Mouse (Mus musculus) limb, embryonic 12.5 days (tissue): ENCODE data around the gene Adamts3. TPM values are rescaled to one million over a fixed set of nuclear protein-coding genes. Genes with fewer than 3 reads are reported as not detected.

Experiments used
- ATAC-seq: fragments of 200-750 bp; cut with Nextera tagmentation; 2 replicates; pipeline ENCODE4 v1.8.0; 2017; ENCODE audit warnings: low read depth, moderate TSS enrichment; ENCODE audit not compliant: insufficient number of reproducible peaks, insufficient read depth, low FRiP score, low TSS enrichment
- H3K27ac ChIP-seq: fragments of 300-500 bp; sonication (generic); 2 replicates; pipeline ENCODE4 v1.5.1; 2016; ENCODE audit warnings: mild to moderate bottlenecking, moderate library complexity
- H3K27me3 ChIP-seq: fragments of 300-500 bp; sonication (generic); 2 replicates; pipeline ENCODE4 v1.6.1; 2016; ENCODE audit warnings: mild to moderate bottlenecking, moderate library complexity
- H3K36me3 ChIP-seq: fragments of 300-500 bp; sonication (generic); 2 replicates; pipeline ENCODE4 v1.6.1; 2016; ENCODE audit warnings: mild to moderate bottlenecking, moderate library complexity
- H3K4me1 ChIP-seq: fragments of 300-500 bp; sonication (generic); replicated peaks from 2 replicates; pipeline ENCODE4 v1.6.1; 2016
- H3K4me2 ChIP-seq: fragments of 300-500 bp; sonication (generic); 2 replicates; pipeline ENCODE4 v1.6.1; 2016; ENCODE audit warnings: mild to moderate bottlenecking, moderate library complexity
- H3K4me3 ChIP-seq: fragments of 300-500 bp; sonication (generic); replicated peaks from 2 replicates; pipeline ENCODE4 v1.5.1; 2016; ENCODE audit warnings: mild to moderate bottlenecking
- H3K9ac ChIP-seq: fragments of 300-500 bp; sonication (generic); replicated peaks from 2 replicates; pipeline ENCODE4 v1.6.1; 2016; ENCODE audit warnings: mild to moderate bottlenecking, moderate library complexity
- H3K9me3 ChIP-seq: fragments of 300-500 bp; sonication (generic); 2 replicates; pipeline ENCODE4 v1.6.1; 2016; ENCODE audit warnings: mild to moderate bottlenecking, moderate library complexity
- WGBS: fragments of 180-500 bp; shearing (Covaris S2); methylation state at CpG from one replicate; pipeline ENCODE4 v1.1.7; 2016; 5-methylcytosine and 5-hydroxymethylcytosine counted together
- polyA plus RNA-seq: library from polyadenylated mRNA; unstranded; fragments of >200 nt; fragmentation: Nextera tagmentation; extraction: Ambion mirVana; gene quantifications from 2 replicates; pipeline ENCODE4 v1.2.1, GENCODE M21; 2016

Adamts3 gene
- polyA plus RNA-seq, 1 experiment from 2014 or later: 4.5 TPM

GRCm38 (mm10) chr5:89819531-89819930 lies 63.6 kb downstream of the Adamts3 start:
- no peak overlapping the region for H3K4me2 ChIP-seq
- H3K4me3 ChIP-seq: no peak overlapping the region
- H3K4me1 ChIP-seq: 0 out of 2 replicates have a peak, but pooled peaks cover 4% of the 10 kb centered on the region
- 25% methylated on average over 3 of the region's 3 CpGs for whole genome bisulfite sequencing
- no peaks in the 10 kb centered on the region for H3K9me3 ChIP-seq
- no peak for ATAC-seq
- H3K27ac ChIP-seq: no peak overlapping the region
- no peaks in the 10 kb centered on the region for H3K36me3 ChIP-seq
- no peak overlapping the region for H3K9ac ChIP-seq
- H3K27me3 ChIP-seq: no peaks in the 10 kb centered on the region

- ATAC-seq: 0 out of 2 replicates have a peak, but pooled peaks have one; percentile 37
- 0 out of 2 replicates have a peak, but pooled peaks cover 4% of the 10 kb centered on the region for H3K4me1 ChIP-seq
- 68% methylated on average over 6 of the region's 6 CpGs for WGBS
- H3K27me3 ChIP-seq: no peaks in the 10 kb centered on the region
- H3K4me2 ChIP-seq: no peak overlapping the region
- no peak overlapping the region for H3K4me3 ChIP-seq
- H3K27ac ChIP-seq: no peak overlapping the region
- no peaks in the 10 kb centered on the region for H3K36me3 ChIP-seq
- H3K9me3 ChIP-seq: no peaks in the 10 kb centered on the region
- no peak overlapping the region for H3K9ac ChIP-seq
Measured at GRCm38 (mm10) chr5:89816610-89817009, 66.5 kb downstream of the Adamts3 start.

GRCm38 (mm10) chr5:89814552-89814951 lies 68.6 kb downstream of the Adamts3 start:
- H3K4me1 ChIP-seq: 0 out of 2 replicates have a peak, but pooled peaks cover 4% of the 10 kb centered on the region
- H3K4me2 ChIP-seq: no peak overlapping the region
- no peak overlapping the region for H3K4me3 ChIP-seq
- no peak for ATAC-seq
- no peak overlapping the region for H3K9ac ChIP-seq
- WGBS: 80% methylated on average over 3 of the region's 3 CpGs
- no peak overlapping the region for H3K27ac ChIP-seq
- no peaks in the 10 kb centered on the region for H3K9me3 ChIP-seq
- no peaks in the 10 kb centered on the region for H3K27me3 ChIP-seq
- no peaks in the 10 kb centered on the region for H3K36me3 ChIP-seq

- WGBS: 85% methylated on average over 5 of the region's 5 CpGs
- 0 out of 2 replicates have a peak, but pooled peaks cover 2% of the 10 kb centered on the region for H3K9me3 ChIP-seq
- H3K27me3 ChIP-seq: no peaks in the 10 kb centered on the region
- H3K4me1 ChIP-seq: no peaks in the 10 kb centered on the region
- ATAC-seq: no peak
- H3K27ac ChIP-seq: no peak overlapping the region
- H3K4me2 ChIP-seq: no peak overlapping the region
- H3K36me3 ChIP-seq: no peaks in the 10 kb centered on the region
- no peak overlapping the region for H3K4me3 ChIP-seq
- no peak overlapping the region for H3K9ac ChIP-seq
Measured at GRCm38 (mm10) chr5:89800181-89800816, 82.8 kb downstream of the Adamts3 start.

- Histone ChIP-seq H3K9ac (no peak overlapping the region), H3K4me3 (no peak overlapping the region), H3K9me3 (no peaks in the 10 kb centered on the region), H3K36me3 (no peaks in the 10 kb centered on the region), H3K4me1 (no peaks in the 10 kb centered on the region), H3K27ac (no peak overlapping the region), H3K4me2 (no peak overlapping the region), H3K27me3 (no peaks in the 10 kb centered on the region)
- no peak for ATAC-seq
- WGBS: 88% methylated on average over 3 of the region's 3 CpGs
Measured at GRCm38 (mm10) chr5:89793706-89794105, 89.4 kb downstream of the Adamts3 start.

GRCm38 (mm10) chr5:89784635-89785034 lies 98.5 kb downstream of the Adamts3 start:
- Histone ChIP-seq H3K27ac (no peak overlapping the region), H3K4me3 (no peak overlapping the region), H3K4me2 (no peak overlapping the region), H3K9me3 (no peaks in the 10 kb centered on the region), H3K9ac (no peak overlapping the region), H3K36me3 (no peaks in the 10 kb centered on the region), H3K27me3 (no peaks in the 10 kb centered on the region), H3K4me1 (no peaks in the 10 kb centered on the region)
- no peak for ATAC-seq
- 87% methylated on average over 5 of the region's 5 CpGs for WGBS

GRCm38 (mm10) chr5:89779823-89780222 lies 103.3 kb downstream of the Adamts3 start:
- 87% methylated on average over 2 of the region's 2 CpGs for WGBS
- H3K4me2 ChIP-seq: no peak overlapping the region
- H3K27me3 ChIP-seq: no peaks in the 10 kb centered on the region
- no peaks in the 10 kb centered on the region for H3K9me3 ChIP-seq
- no peak overlapping the region for H3K4me3 ChIP-seq
- H3K9ac ChIP-seq: no peak overlapping the region
- no peak overlapping the region for H3K27ac ChIP-seq
- no peaks in the 10 kb centered on the region for H3K4me1 ChIP-seq
- ATAC-seq: no peak
- H3K36me3 ChIP-seq: no peaks in the 10 kb centered on the region

- no peak overlapping the region for H3K27ac ChIP-seq
- H3K4me1 ChIP-seq: no peaks in the 10 kb centered on the region
- no peaks in the 10 kb centered on the region for H3K27me3 ChIP-seq
- no peak overlapping the region for H3K9ac ChIP-seq
- no peak for ATAC-seq
- H3K4me3 ChIP-seq: no peak overlapping the region
- 67% methylated on average over 2 of the region's 2 CpGs for WGBS
- H3K4me2 ChIP-seq: no peak overlapping the region
- H3K9me3 ChIP-seq: no peaks in the 10 kb centered on the region
- H3K36me3 ChIP-seq: no peaks in the 10 kb centered on the region
Measured at GRCm38 (mm10) chr5:89778610-89779009, 104.5 kb downstream of the Adamts3 start.

- 76% methylated on average over 4 of the region's 4 CpGs for WGBS
Measured at GRCm38 (mm10) chr5:89777411-89777810, 105.7 kb downstream of the Adamts3 start.

GRCm38 (mm10) chr5:89770655-89771355 lies 112.3 kb downstream of the Adamts3 start:
- no peaks in the 10 kb centered on the region for H3K36me3 ChIP-seq
- no peak overlapping the region for H3K4me2 ChIP-seq
- no peaks in the 10 kb centered on the region for H3K4me1 ChIP-seq
- WGBS: 65% methylated on average over 4 of the region's 4 CpGs
- no peaks in the 10 kb centered on the region for H3K27me3 ChIP-seq
- H3K27ac ChIP-seq: no peak overlapping the region
- ATAC-seq: no peak
- no peaks in the 10 kb centered on the region for H3K9me3 ChIP-seq
- H3K4me3 ChIP-seq: no peak overlapping the region
- H3K9ac ChIP-seq: no peak overlapping the region

More at GRCm38 (mm10) chr5:89777411-89777810, 105.7 kb downstream of the Adamts3 start:
- no peaks in the 10 kb centered on the region for H3K4me1 ChIP-seq
- H3K36me3 ChIP-seq: no peaks in the 10 kb centered on the region
- no peak for ATAC-seq
- H3K27me3 ChIP-seq: no peaks in the 10 kb centered on the region
- H3K9me3 ChIP-seq: no peaks in the 10 kb centered on the region
- H3K27ac ChIP-seq: no peak overlapping the region
- H3K4me2 ChIP-seq: no peak overlapping the region
- H3K4me3 ChIP-seq: no peak overlapping the region
- no peak overlapping the region for H3K9ac ChIP-seq

- H3K36me3 ChIP-seq: no peaks in the 10 kb centered on the region
- H3K4me2 ChIP-seq: no peak overlapping the region
- ATAC-seq: no peak
- H3K27me3 ChIP-seq: no peaks in the 10 kb centered on the region
- no peak overlapping the region for H3K27ac ChIP-seq
- H3K9me3 ChIP-seq: no peaks in the 10 kb centered on the region
- H3K9ac ChIP-seq: no peak overlapping the region
- H3K4me1 ChIP-seq: peaks cover 7% of the 10 kb centered on the region
- WGBS: 25% methylated on average over 11 of the region's 11 CpGs
- H3K4me3 ChIP-seq: no peak overlapping the region
Measured at GRCm38 (mm10) chr5:89763189-89764187, 119.6 kb downstream of the Adamts3 start.
